Mouse (Mus musculus) brain, embryonic 14.5 days (tissue): ENCODE measurements around the gene Zwilch.

Experiments used
- CTCF ChIP-seq: fragments of 200-500 bp; IDR thresholded peaks from 2 replicates; pipeline ENCODE4 v1.5.1; 2012; ENCODE audit warnings: inconsistent platforms, mild to moderate bottlenecking, moderate library complexity, borderline replicate concordance; ENCODE audit not compliant: insufficient read depth, insufficient read length; ENCODE audit errors: extremely low read depth
- POLR2A ChIP-seq: fragments of 200-500 bp; IDR thresholded peaks from 2 replicates; pipeline ENCODE4 v1.6.1; 2012; ENCODE audit warnings: mild to moderate bottlenecking, inconsistent platforms, borderline replicate concordance; ENCODE audit not compliant: poor library complexity, insufficient read depth, insufficient read length, severe bottlenecking; ENCODE audit errors: extremely low read depth

- TF ChIP-seq POLR2A: no peak
- TF ChIP-seq CTCF: no peak
Observed at GRCm38 (mm10) chr9:64131623-64132022, 41.3 kb downstream of the Zwilch start.
